Mouse (Mus musculus): ENCODE data around the gene Spsb2. TPM values are rescaled to one million over a fixed set of nuclear protein-coding genes. Genes with fewer than 3 reads are reported as not detected.
"Not testable (repeated sequence)": the region's sequence is repeated elsewhere in the genome, so short reads cannot be mapped to it uniquely, and the experiment has no call there.

Gene Spsb2
- polyA plus RNA-seq, 1 experiment from 2014 or later: 27.4 TPM

DNA sequence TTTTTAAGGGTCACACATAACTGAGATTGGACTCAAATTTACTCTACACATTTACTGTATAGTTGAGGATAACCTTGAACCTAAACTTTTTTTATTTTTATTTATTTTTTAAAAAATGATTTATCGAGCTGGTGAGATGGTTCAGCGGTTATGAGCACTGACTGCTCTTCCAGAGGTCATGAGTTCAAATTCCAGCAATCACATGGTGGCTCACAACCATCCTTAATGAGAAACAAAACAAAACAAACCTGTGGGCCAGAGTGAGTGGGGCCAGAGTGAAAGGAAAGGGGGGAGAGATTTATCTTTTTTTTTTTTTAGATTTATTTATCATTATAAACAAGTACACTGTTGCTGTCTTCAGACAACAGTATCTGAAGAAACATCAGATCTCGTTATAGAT is 16.6 kb upstream of the Spsb2 start:
- no peak for ATAC-seq (replicated peaks; ENCODE audit: low FRiP score, low read depth)
- WGBS: 76% methylated on average over 3 of the region's 3 CpGs

DNA sequence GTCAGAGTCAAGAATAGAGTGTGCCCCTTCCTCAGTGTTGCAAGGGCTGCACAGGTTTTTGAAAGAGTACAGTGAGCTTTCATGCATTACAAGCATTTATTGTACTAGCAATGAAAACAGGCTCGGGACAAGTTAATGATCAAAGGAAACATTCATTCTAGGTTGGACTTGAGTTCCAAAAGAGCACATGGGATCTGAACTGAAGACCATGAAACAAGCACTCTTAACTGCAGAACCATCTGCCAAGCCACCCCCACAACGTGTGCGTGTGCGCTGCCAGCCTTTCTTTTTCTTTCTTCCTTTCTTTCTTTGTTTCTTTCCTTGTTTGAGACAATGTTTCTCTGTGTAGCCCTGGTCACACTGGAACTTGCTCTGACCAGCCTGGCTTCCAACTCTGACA is 12.7 kb upstream of the Spsb2 start:
- ATAC-seq (replicated peaks; ENCODE audit: low FRiP score, low read depth): peak; percentile 59; the same call in 1 of the 2 replicates
- 54% methylated on average over 4 of the region's 4 CpGs for WGBS

More for the DNA sequence above, 16.6 kb upstream of the Spsb2 start:
- H3K4me3 ChIP-seq (replicated peaks; ENCODE audit: low read depth, low read length): no peak overlapping the region
- H3K27me3 ChIP-seq (ENCODE audit: insufficient read depth, low read length): no peaks in the 10 kb centered on the region
- H3K27ac ChIP-seq: no peak overlapping the region
- no peak for DNase-seq (ENCODE audit: low spot score)
- H3K9me3 ChIP-seq (replicated peaks; ENCODE audit: low read length): no peaks in the 10 kb centered on the region
- H3K4me2 ChIP-seq (ENCODE audit: low read length): no peak overlapping the region
- H3K36me3 ChIP-seq (ENCODE audit: insufficient read depth, low read length): no peaks in the 10 kb centered on the region
- no peaks in the 10 kb centered on the region for H3K4me1 ChIP-seq (replicated peaks; ENCODE audit: insufficient read depth, low read length)
- TF ChIP-seq CTCF (IDR thresholded peaks at IDR 0.05; ENCODE audit: low read depth): no peak
- H3K9ac ChIP-seq (ENCODE audit: low read depth, low read length): no peak overlapping the region

DNA sequence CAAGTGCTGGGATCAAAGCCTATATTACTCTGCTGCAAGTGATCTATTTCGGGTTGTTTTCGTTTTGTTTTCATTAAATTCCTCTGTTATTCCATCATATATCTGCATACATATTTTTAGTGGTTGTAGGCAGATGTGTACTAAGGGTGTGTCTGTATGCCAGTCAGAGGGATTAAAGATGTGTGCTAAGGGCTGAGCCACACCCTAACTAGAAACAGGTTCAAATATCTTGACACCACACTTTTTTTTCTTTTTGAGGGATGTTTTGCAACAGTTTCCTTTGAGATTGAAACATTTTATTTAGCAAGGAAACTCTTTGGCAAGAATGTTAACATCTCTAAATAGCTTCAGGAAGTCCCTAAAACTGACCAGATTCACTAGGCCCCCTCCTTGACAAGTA is 12.3 kb upstream of the Spsb2 start:
- WGBS: 79% methylated on average over 2 of the region's 2 CpGs
- Histone ChIP-seq H3K9ac (ENCODE audit: low read depth, low read length) (no peak overlapping the region), H3K36me3 (ENCODE audit: insufficient read depth, low read length) (no peaks in the 10 kb centered on the region), H3K27me3 (ENCODE audit: insufficient read depth, low read length) (no peaks in the 10 kb centered on the region), H3K9me3 (replicated peaks; ENCODE audit: low read length) (no peaks in the 10 kb centered on the region), H3K4me3 (replicated peaks; ENCODE audit: low read depth, low read length) (no peak overlapping the region), H3K4me2 (ENCODE audit: low read length) (no peak overlapping the region), H3K4me1 (replicated peaks; ENCODE audit: insufficient read depth, low read length) (no peaks in the 10 kb centered on the region), H3K27ac (peak overlapping the region; percentile 78; the same call in 1 of the 2 replicates)
- no peak for TF ChIP-seq CTCF (IDR thresholded peaks at IDR 0.05; ENCODE audit: low read depth)
- DNase-seq (ENCODE audit: low spot score): no peak
- no peak for ATAC-seq (replicated peaks; ENCODE audit: low FRiP score, low read depth)

More for the DNA sequence above, 12.7 kb upstream of the Spsb2 start:
- no peak for DNase-seq (ENCODE audit: low spot score)
- Histone ChIP-seq H3K36me3 (ENCODE audit: insufficient read depth, low read length) (no peaks in the 10 kb centered on the region), H3K9me3 (replicated peaks; ENCODE audit: low read length) (no peaks in the 10 kb centered on the region), H3K27ac (peak overlapping the region; percentile 78; the same call in 1 of the 2 replicates), H3K4me2 (ENCODE audit: low read length) (no peak overlapping the region), H3K27me3 (ENCODE audit: insufficient read depth, low read length) (no peaks in the 10 kb centered on the region), H3K4me1 (replicated peaks; ENCODE audit: insufficient read depth, low read length) (no peaks in the 10 kb centered on the region), H3K4me3 (replicated peaks; ENCODE audit: low read depth, low read length) (no peak overlapping the region), H3K9ac (ENCODE audit: low read depth, low read length) (no peak overlapping the region)
- TF ChIP-seq CTCF (IDR thresholded peaks at IDR 0.05; ENCODE audit: low read depth): no peak

DNA sequence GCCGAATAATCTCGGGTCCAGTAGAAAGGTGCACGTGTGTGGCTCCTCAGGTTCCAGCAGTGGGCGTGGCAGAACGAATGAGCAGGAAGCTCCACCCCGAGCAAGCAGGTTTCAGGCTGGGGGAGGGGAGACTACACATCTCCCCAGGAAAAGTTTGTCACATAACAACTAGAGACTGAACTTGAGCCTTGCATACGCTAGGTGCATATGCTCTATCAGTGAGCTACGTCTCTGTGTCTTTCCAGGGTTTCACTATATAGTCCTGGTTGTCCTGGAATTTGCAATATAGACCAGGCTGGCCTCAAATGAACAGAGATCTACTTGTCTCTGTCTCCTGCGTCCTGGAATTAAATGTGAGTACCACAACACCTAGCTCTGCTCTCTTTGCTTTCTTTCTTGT is 6.1 kb upstream of the Spsb2 start:
- Histone ChIP-seq H3K4me2 (ENCODE audit: low read length) (peak overlapping the region; percentile 31), H3K27ac (peak overlapping the region; percentile 47; the same call in 1 of the 2 replicates)
- not testable (repeated sequence) for H3K4me3 ChIP-seq (replicated peaks; ENCODE audit: low read depth, low read length); H3K4me1 ChIP-seq (replicated peaks; ENCODE audit: insufficient read depth, low read length); H3K9ac ChIP-seq (ENCODE audit: low read depth, low read length); ATAC-seq (replicated peaks; ENCODE audit: low FRiP score, low read depth); DNase-seq (ENCODE audit: low spot score); H3K36me3 ChIP-seq (ENCODE audit: insufficient read depth, low read length); H3K27me3 ChIP-seq (ENCODE audit: insufficient read depth, low read length); H3K9me3 ChIP-seq (replicated peaks; ENCODE audit: low read length)
- WGBS: 22% methylated on average over 4 of the region's 9 CpGs

DNA sequence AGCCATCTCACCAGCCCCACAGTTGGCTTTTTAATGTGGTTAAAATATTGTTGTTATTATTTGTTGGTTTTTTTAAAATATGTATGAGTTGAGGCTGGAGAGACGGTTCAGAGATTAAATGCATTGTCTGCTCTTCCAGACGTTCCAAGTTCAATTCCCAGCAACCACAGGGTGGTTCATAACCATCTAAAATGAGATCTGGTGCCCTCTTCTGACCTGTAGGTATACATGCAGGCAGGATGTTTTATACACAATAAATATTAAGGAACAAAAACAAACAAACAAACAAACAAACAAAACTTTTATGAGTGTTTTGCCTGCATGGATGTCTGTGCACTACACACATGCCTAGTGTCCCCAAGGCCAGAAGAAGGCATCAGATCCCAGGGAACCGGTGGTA is 5.4 kb upstream of the Spsb2 start:
- DNase-seq (ENCODE audit: low spot score) (no peak), ATAC-seq (replicated peaks; ENCODE audit: low FRiP score, low read depth) (no peak)
- peaks cover 7% of the 10 kb centered on the region; the same call in 1 of the 2 replicates for H3K4me1 ChIP-seq (replicated peaks; ENCODE audit: insufficient read depth, low read length)
- no peak overlapping the region for H3K4me2 ChIP-seq (ENCODE audit: low read length)
- H3K36me3 ChIP-seq (ENCODE audit: insufficient read depth, low read length): no peaks in the 10 kb centered on the region
- H3K27me3 ChIP-seq (ENCODE audit: insufficient read depth, low read length): no peaks in the 10 kb centered on the region
- no peak overlapping the region for H3K27ac ChIP-seq
- 85% methylated on average over 3 of the region's 3 CpGs for WGBS
- no peak overlapping the region for H3K9ac ChIP-seq (ENCODE audit: low read depth, low read length)
- no peaks in the 10 kb centered on the region for H3K9me3 ChIP-seq (replicated peaks; ENCODE audit: low read length)
- TF ChIP-seq CTCF (IDR thresholded peaks at IDR 0.05; ENCODE audit: low read depth): peak; percentile 19
- no peak overlapping the region for H3K4me3 ChIP-seq (replicated peaks; ENCODE audit: low read depth, low read length)

DNA sequence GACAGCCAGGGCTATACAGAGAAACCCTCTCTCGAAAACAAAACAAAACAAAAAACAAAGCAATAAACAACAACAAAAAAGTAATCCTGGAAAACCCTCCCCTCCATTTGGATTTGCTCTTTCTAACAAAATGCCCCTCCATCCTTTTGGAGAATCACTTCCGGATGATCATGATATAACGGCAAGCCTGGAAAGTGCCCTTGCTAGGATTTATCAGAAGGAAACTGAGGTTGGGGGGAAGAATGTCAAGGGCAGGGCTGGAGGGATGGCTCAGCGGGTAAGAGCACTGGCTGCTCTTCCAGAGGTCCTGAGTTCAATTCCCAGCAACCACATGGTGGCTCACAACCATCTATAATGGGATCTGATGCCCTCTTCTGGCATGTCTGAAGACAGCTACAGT is 4.8 kb upstream of the Spsb2 start:
- DNase-seq (ENCODE audit: low spot score); H3K9me3 ChIP-seq (replicated peaks; ENCODE audit: low read length); H3K4me1 ChIP-seq (replicated peaks; ENCODE audit: insufficient read depth, low read length); ATAC-seq (replicated peaks; ENCODE audit: low FRiP score, low read depth); H3K4me3 ChIP-seq (replicated peaks; ENCODE audit: low read depth, low read length); H3K9ac ChIP-seq (ENCODE audit: low read depth, low read length); H3K36me3 ChIP-seq (ENCODE audit: insufficient read depth, low read length); H3K27ac ChIP-seq; H3K27me3 ChIP-seq (ENCODE audit: insufficient read depth, low read length); H3K4me2 ChIP-seq (ENCODE audit: low read length): not testable (repeated sequence)
- 94% methylated on average over 4 of the region's 4 CpGs for WGBS

DNA sequence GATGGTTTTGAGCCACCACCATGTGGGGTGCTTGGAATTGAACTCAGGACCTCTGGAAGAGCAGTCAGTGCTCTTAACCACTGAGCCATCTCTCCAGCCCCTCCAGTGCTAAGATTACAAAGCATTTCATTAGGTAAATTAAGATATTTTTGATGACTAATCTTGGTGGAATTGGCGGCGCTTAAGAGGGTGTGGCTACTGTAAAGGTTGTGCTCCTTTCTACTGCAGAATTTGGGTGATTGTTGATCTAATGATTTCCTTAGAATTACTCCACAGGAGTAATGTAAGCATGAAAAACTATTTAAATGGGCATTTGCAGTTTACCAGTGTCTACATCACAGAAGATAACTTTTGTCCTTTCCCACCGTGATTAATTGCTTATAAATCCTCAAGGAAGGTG is 4.1 kb upstream of the Spsb2 start:
- no peak for DNase-seq (ENCODE audit: low spot score)
- no peak overlapping the region for H3K9ac ChIP-seq (ENCODE audit: low read depth, low read length)
- TF ChIP-seq CTCF (IDR thresholded peaks at IDR 0.05; ENCODE audit: low read depth): no peak
- no peak for ATAC-seq (replicated peaks; ENCODE audit: low FRiP score, low read depth)
- H3K9me3 ChIP-seq (replicated peaks; ENCODE audit: low read length): no peaks in the 10 kb centered on the region
- H3K4me1 ChIP-seq (replicated peaks; ENCODE audit: insufficient read depth, low read length): peaks cover 10% of the 10 kb centered on the region; the same call in 1 of the 2 replicates
- H3K27me3 ChIP-seq (ENCODE audit: insufficient read depth, low read length): no peaks in the 10 kb centered on the region
- H3K27ac ChIP-seq: 0 out of 2 replicates have a peak overlapping the region, but pooled peaks have one; percentile 94
- WGBS: 83% methylated on average over 3 of the region's 3 CpGs
- no peak overlapping the region for H3K4me3 ChIP-seq (replicated peaks; ENCODE audit: low read depth, low read length)
- no peak overlapping the region for H3K4me2 ChIP-seq (ENCODE audit: low read length)
- H3K36me3 ChIP-seq (ENCODE audit: insufficient read depth, low read length): no peaks in the 10 kb centered on the region
